Mouse (Mus musculus) activated CD4-positive, CD25-positive, alpha-beta regulatory T cell, adult 4 months (primary cell): ENCODE measurements around the gene Olfr727. TPM values are rescaled to one million over a fixed set of nuclear protein-coding genes. Genes with fewer than 3 reads are reported as not detected.

Experiments
- ATAC-seq: one replicate; pipeline ENCODE4 v1.8.0; 2017
- polyA plus RNA-seq, 2 experiments: library from polyadenylated mRNA; unstranded; fragments of 100-300 nt; shearing (Covaris generic); gene quantifications; one replicate each; pipeline ENCODE4 v1.2.1; 2017

Gene Olfr727
- under 1 TPM in 1 of 2 experiments, not detected in 1; 0.21 TPM for polyA plus RNA-seq

DNA sequence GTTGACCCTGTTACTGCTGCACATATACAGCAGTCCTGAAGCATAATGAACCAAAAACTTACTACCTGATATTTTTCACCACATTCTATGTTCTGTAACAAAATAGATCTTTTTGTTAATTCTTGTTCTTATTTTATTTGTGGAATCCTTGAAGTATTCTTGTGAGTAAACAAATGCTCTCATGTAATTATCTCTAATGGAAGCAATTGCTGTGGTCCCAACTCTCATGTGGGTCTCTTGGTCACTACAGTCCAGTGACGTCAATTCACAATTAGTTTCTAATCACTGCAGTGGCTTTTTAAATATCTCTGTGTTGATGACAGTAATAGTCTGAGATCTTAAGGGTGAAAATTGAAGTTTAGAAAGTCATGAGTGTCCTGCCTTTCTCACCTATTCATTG lies at the start of gene Olfr727:
Gene Olfr727, plus strand, starts transcription at position 301 of the 400 bp plus-strand sequence.
- no peak for ATAC-seq

DNA sequence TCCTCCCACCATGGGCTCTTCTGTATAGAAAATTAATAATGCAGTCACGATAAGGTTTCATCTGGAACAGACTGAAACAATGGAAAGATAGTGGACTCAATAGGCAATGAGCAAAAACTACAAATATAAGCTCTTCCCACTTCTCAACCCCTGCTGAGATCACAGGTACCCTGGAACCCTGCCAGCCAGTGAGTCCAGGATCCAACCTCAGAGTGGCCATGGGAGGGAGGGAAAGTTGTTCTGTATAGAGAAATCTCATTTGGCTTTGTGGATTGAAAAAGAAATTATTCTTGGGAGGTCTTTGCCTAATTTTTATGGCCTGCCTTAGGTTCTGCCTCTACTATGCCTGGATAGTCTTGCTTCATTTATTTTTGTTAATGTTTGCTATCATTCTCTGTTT lies 32.1 kb upstream of the Olfr727 start, which contains the start of gene Olfr726:
Gene Olfr726, minus strand, starts transcription at position 101 of the 400 bp plus-strand sequence.
- no peak for ATAC-seq

DNA sequence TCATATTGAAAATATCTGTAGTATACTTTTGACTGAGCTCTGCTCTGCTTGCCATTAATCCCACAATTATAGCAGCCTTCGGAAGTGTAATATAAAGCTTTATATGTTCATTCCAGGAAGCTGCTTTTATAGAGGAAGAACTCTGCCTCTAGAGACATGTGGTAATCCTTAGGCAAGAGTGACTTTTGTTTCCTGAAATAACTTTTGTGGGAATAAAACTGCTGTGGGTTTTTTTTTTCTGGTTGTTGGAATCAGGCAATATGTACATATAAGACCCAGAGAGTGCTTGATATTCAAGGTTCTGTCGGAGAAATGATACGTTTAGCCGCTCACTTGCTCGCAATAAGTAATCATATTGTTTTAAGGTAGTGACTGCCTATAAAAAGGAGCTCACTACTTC lies 19.6 kb downstream of the Olfr727 start, which contains the start of gene Olfr728:
Gene Olfr728, minus strand, starts transcription at position 101 of the 400 bp plus-strand sequence.
- ATAC-seq, result no peak

DNA sequence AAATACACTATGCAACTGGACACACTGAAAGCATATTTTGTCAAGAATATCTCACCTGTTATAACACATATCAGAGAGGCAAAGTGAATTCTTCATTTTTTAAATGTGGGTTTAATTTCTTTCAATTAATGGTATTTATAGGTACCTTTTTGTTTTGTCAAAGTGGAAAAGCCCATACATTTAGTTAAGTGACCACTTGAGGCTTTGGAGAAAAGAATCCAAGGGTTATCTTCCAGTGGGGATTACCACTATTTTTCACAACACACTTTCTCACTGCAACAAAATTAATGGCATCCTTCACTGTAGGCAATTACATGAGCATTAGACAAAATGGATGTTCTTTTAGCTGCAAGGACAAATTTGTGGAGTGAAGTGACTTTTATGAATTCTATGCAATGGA lies 29.8 kb downstream of the Olfr727 start, which contains the start of gene Olfr729:
Gene Olfr729, minus strand, starts transcription at position 101 of the 400 bp plus-strand sequence.
- no peak for ATAC-seq

Other genes starting within 250 kb of the Olfr727 start
- not detected for gene Olfr722, start 221.2 kb upstream of the Olfr727 start, polyA plus RNA-seq
- gene Olfr723, start 191.4 kb upstream of the Olfr727 start, polyA plus RNA-seq, result not detected
- gene Olfr724, start 159.9 kb upstream of the Olfr727 start, polyA plus RNA-seq, result not detected
- not detected for gene Olfr725, start 82.8 kb upstream of the Olfr727 start, polyA plus RNA-seq
- gene Olfr726, start 32.2 kb upstream of the Olfr727 start, polyA plus RNA-seq, result not detected
- gene Olfr728, start 19.5 kb downstream of the Olfr727 start, polyA plus RNA-seq, result not detected
- gene Olfr729, start 29.7 kb downstream of the Olfr727 start, polyA plus RNA-seq, result not detected
- gene Olfr730, start 65.0 kb downstream of the Olfr727 start, polyA plus RNA-seq, result not detected
- not detected for gene Olfr731, start 118.7 kb downstream of the Olfr727 start, polyA plus RNA-seq
- gene Olfr732, start 161.0 kb downstream of the Olfr727 start, polyA plus RNA-seq, result under 1 TPM in 1 of 2 experiments, not detected in 1; 0.17 TPM
- under 1 TPM in 1 of 2 experiments, not detected in 1; 0.28 TPM for gene Olfr733, start 178.3 kb downstream of the Olfr727 start, polyA plus RNA-seq
- not detected for gene Olfr734, start 203.6 kb downstream of the Olfr727 start, polyA plus RNA-seq
- gene Olfr735, start 225.7 kb downstream of the Olfr727 start, polyA plus RNA-seq, result not detected
- gene Tlr11, start 234.7 kb downstream of the Olfr727 start, polyA plus RNA-seq, result not detected